Comparison of ENCODE assay signal across 30 mouse cellular contexts in genomic region chr8:31036892-31037291, GRCm38 (mm10).
DNase-seq lines count a peak whose midpoint lies in the region; ATAC-seq and TF ChIP-seq lines count a peak whose summit lies in the region.
"Had no signal": no experiment of that assay in that cellular context is flagged by ENCODE, and none has a peak within 500 bp of the region (broad histone marks: within the 10 kb centered on the region; RNA-seq: fewer than 3 reads in every experiment).

No protein-coding gene starts in this region.

- no peaks in the 10 kb centered on the region for H3K9me3 ChIP-seq in forebrain, embryonic 10.5 days
- H3K9me3 ChIP-seq in forebrain, embryonic 14.5 days (replicated peaks; ENCODE audit: control insufficient read depth, low read length) = no peaks in the 10 kb centered on the region
- no peaks in the 10 kb centered on the region for H3K9me3 ChIP-seq in midbrain, embryonic 10.5 days (replicated peaks)
- no peaks in the 10 kb centered on the region for H3K9me3 ChIP-seq in midbrain, embryonic 11.5 days (ENCODE audit: control insufficient read depth, low read length)
- H3K9me3 ChIP-seq: embryonic facial prominence, embryonic 10.5 days; embryonic facial prominence, embryonic 15.5 days; heart, embryonic 12.5 days; intestine, embryonic 15.5 days; limb, embryonic 12.5 days; liver, embryonic 13.5 days; stomach, embryonic 15.5 days had no signal

- H3K9ac ChIP-seq in forebrain, embryonic 14.5 days (ENCODE audit: low read length) = no peak overlapping the region
- H3K9ac ChIP-seq in midbrain, embryonic 11.5 days (ENCODE audit: low read length) = no peak overlapping the region
- H3K9ac ChIP-seq: embryonic facial prominence, embryonic 15.5 days; heart, embryonic 12.5 days; intestine, embryonic 15.5 days; limb, embryonic 12.5 days; liver, embryonic 13.5 days; stomach, embryonic 15.5 days had no signal

- no peak for ATAC-seq in forebrain, embryonic 14.5 days
- no peak for ATAC-seq in midbrain, embryonic 11.5 days (ENCODE audit: low FRiP score)
- ATAC-seq: activated CD4-positive, CD25-positive, alpha-beta regulatory T cell, adult 4 months; forebrain, embryonic 16.5 days; hindbrain, postnatal 0 days; intestine, embryonic 15.5 days had no signal

- no peak for TF ChIP-seq CTCF in kidney, adult 2 months (conservative IDR thresholded peaks at IDR 0.05; ENCODE audit: insufficient read depth, insufficient read length, low read depth, low read length)

- no peak overlapping the region for H3K4me3 ChIP-seq in forebrain, embryonic 10.5 days
- no peak overlapping the region for H3K4me3 ChIP-seq in forebrain, embryonic 14.5 days (ENCODE audit: low read depth, low read length)
- no peak overlapping the region for H3K4me3 ChIP-seq in kidney, adult 2 months (ENCODE audit: insufficient read depth, low read depth, low read length)
- H3K4me3 ChIP-seq in midbrain, embryonic 10.5 days = no peak overlapping the region
- H3K4me3 ChIP-seq in midbrain, embryonic 11.5 days (ENCODE audit: low read depth, low read length) = no peak overlapping the region
- H3K4me3 ChIP-seq: embryonic facial prominence, embryonic 10.5 days; embryonic facial prominence, embryonic 15.5 days; gastrocnemius, adult 2 months; heart, embryonic 12.5 days; intestine, embryonic 15.5 days; limb, embryonic 12.5 days; liver, embryonic 13.5 days; stomach, embryonic 15.5 days had no signal

- no peak for DNase-seq in forebrain, embryonic 10.5 days (ENCODE audit: extremely low spot score, low spot score)
- DNase-seq in forebrain, embryonic 14.5 days (ENCODE audit: low spot score) = no peak
- DNase-seq in kidney, adult 2 months = peak; percentile 37
- DNase-seq in kidney, adult 11 months = no peak
- no peak for DNase-seq in midbrain, embryonic 10.5 days (ENCODE audit: low spot score)
- no peak for DNase-seq in midbrain, embryonic 11.5 days (ENCODE audit: low spot score, missing footprints)
- peak; percentile 15 to 44 for DNase-seq in kidney, postnatal 36 days
- DNase-seq in left cerebral cortex, adult 9 months (ENCODE audit: low spot score in 2 of 2) = no peak
- DNase-seq: adrenal gland, adult 8-10 months; cerebellum, adult 2 months; cerebellum, postnatal 14 days; gastrocnemius, adult 2 months; gastrocnemius, postnatal 36 days; heart, adult 18-20 months; heart, postnatal 4 days; liver, embryonic 13.5 days; lung, adult 2 months; lung, postnatal 10 days; retina, postnatal 1 day; right cerebral cortex, postnatal 25 days had no signal

- H3K4me2 ChIP-seq in forebrain, embryonic 14.5 days (ENCODE audit: low read length) = no peak overlapping the region
- no peak overlapping the region for H3K4me2 ChIP-seq in midbrain, embryonic 11.5 days
- H3K4me2 ChIP-seq: embryonic facial prominence, embryonic 15.5 days; heart, embryonic 12.5 days; intestine, embryonic 15.5 days; limb, embryonic 12.5 days; liver, embryonic 13.5 days; stomach, embryonic 15.5 days had no signal

- no peak for TF ChIP-seq POLR2A in kidney, adult 2 months (IDR thresholded peaks at IDR 0.05; ENCODE audit: low read depth, low read length)

- H3K27ac ChIP-seq in forebrain, embryonic 10.5 days = peak overlapping the region; percentile 68
- no peak overlapping the region for H3K27ac ChIP-seq in forebrain, embryonic 14.5 days (ENCODE audit: low read depth, low read length)
- H3K27ac ChIP-seq in kidney, adult 2 months (ENCODE audit: insufficient read depth, low read depth, low read length) = no peak overlapping the region
- peak overlapping the region; percentile 60 for H3K27ac ChIP-seq in midbrain, embryonic 10.5 days (replicated peaks)
- no peak overlapping the region for H3K27ac ChIP-seq in midbrain, embryonic 11.5 days (ENCODE audit: low read depth, low read length)
- H3K27ac ChIP-seq: embryonic facial prominence, embryonic 10.5 days; embryonic facial prominence, embryonic 15.5 days; gastrocnemius, adult 2 months; hindbrain, postnatal 0 days; intestine, embryonic 15.5 days; limb, embryonic 12.5 days; liver, embryonic 13.5 days; macrophage; stomach, embryonic 15.5 days had no signal

- H3K4me1 ChIP-seq in forebrain, embryonic 10.5 days = peaks cover 47% of the 10 kb centered on the region
- peaks cover 14% of the 10 kb centered on the region for H3K4me1 ChIP-seq in forebrain, embryonic 14.5 days (ENCODE audit: control insufficient read depth, insufficient read depth, low read length)
- no peaks in the 10 kb centered on the region for H3K4me1 ChIP-seq in kidney, adult 2 months (ENCODE audit: control insufficient read depth, insufficient read depth, low read length)
- H3K4me1 ChIP-seq in midbrain, embryonic 10.5 days = peaks cover 48% of the 10 kb centered on the region
- peaks cover 16% of the 10 kb centered on the region for H3K4me1 ChIP-seq in midbrain, embryonic 11.5 days (ENCODE audit: control insufficient read depth, insufficient read depth, low read length)
- H3K4me1 ChIP-seq: embryonic facial prominence, embryonic 15.5 days; intestine, embryonic 15.5 days had no signal

- 82% methylated on average over 2 of the region's 2 CpGs for WGBS in forebrain, embryonic 10.5 days
- 56% methylated on average over 2 of the region's 2 CpGs for WGBS in forebrain, embryonic 14.5 days
- 25% methylated on average over 2 of the region's 2 CpGs for WGBS in kidney, adult 2 months
- 76% methylated on average over 2 of the region's 2 CpGs for WGBS in midbrain, embryonic 10.5 days
- 60% methylated on average over 2 of the region's 2 CpGs for WGBS in midbrain, embryonic 11.5 days

- H3K27me3 ChIP-seq in forebrain, embryonic 10.5 days (ENCODE audit: poor library complexity, severe bottlenecking) = peaks cover 12% of the 10 kb centered on the region; the same call in 1 of the 2 replicates
- no peaks in the 10 kb centered on the region for H3K27me3 ChIP-seq in forebrain, embryonic 14.5 days (replicated peaks; ENCODE audit: control insufficient read depth, insufficient read depth, low read length)
- H3K27me3 ChIP-seq in kidney, adult 2 months (replicated peaks; ENCODE audit: control insufficient read depth, insufficient read depth, low read length) = no peaks in the 10 kb centered on the region
- 0 out of 2 replicates have a peak, but pooled peaks cover 4% of the 10 kb centered on the region for H3K27me3 ChIP-seq in midbrain, embryonic 10.5 days (ENCODE audit: low read depth, poor library complexity, severe bottlenecking)
- no peaks in the 10 kb centered on the region for H3K27me3 ChIP-seq in midbrain, embryonic 11.5 days (ENCODE audit: control insufficient read depth, insufficient read depth, low read length)
- H3K27me3 ChIP-seq: embryonic facial prominence, embryonic 15.5 days; heart, embryonic 12.5 days; intestine, embryonic 15.5 days; limb, embryonic 12.5 days; liver, embryonic 13.5 days; stomach, embryonic 15.5 days had no signal

- H3K36me3 ChIP-seq in forebrain, embryonic 10.5 days (replicated peaks) = no peaks in the 10 kb centered on the region
- H3K36me3 ChIP-seq in forebrain, embryonic 14.5 days (ENCODE audit: control insufficient read depth, insufficient read depth, low read length) = no peaks in the 10 kb centered on the region
- no peaks in the 10 kb centered on the region for H3K36me3 ChIP-seq in kidney, adult 2 months (ENCODE audit: control insufficient read depth, insufficient read depth, low read length)
- no peaks in the 10 kb centered on the region for H3K36me3 ChIP-seq in midbrain, embryonic 10.5 days
- H3K36me3 ChIP-seq in midbrain, embryonic 11.5 days (ENCODE audit: control insufficient read depth, insufficient read depth, low read length) = no peaks in the 10 kb centered on the region
- H3K36me3 ChIP-seq: embryonic facial prominence, embryonic 10.5 days; embryonic facial prominence, embryonic 15.5 days; heart, embryonic 12.5 days; intestine, embryonic 15.5 days; limb, embryonic 12.5 days; liver, embryonic 13.5 days; stomach, embryonic 15.5 days had no signal

Comparison
In these comparisons a context has a peak if more than half of its experiments do, and no peak if none do; other contexts are left out.
1. DNase-seq: peak in kidney, adult 2 months (single experiment) and kidney, postnatal 36 days (2 of 2); none in forebrain, embryonic 10.5 days (single experiment), forebrain, embryonic 14.5 days (single experiment), kidney, adult 11 months (single experiment), midbrain, embryonic 10.5 days (single experiment), midbrain, embryonic 11.5 days (single experiment) and left cerebral cortex, adult 9 months (0 of 2).
2. H3K27ac ChIP-seq: peak in forebrain, embryonic 10.5 days (single experiment) and midbrain, embryonic 10.5 days (single experiment); none in forebrain, embryonic 14.5 days (single experiment), kidney, adult 2 months (single experiment) and midbrain, embryonic 11.5 days (single experiment).